30 mouse cellular contexts compared by ENCODE assay signal in the genomic region with DNA sequence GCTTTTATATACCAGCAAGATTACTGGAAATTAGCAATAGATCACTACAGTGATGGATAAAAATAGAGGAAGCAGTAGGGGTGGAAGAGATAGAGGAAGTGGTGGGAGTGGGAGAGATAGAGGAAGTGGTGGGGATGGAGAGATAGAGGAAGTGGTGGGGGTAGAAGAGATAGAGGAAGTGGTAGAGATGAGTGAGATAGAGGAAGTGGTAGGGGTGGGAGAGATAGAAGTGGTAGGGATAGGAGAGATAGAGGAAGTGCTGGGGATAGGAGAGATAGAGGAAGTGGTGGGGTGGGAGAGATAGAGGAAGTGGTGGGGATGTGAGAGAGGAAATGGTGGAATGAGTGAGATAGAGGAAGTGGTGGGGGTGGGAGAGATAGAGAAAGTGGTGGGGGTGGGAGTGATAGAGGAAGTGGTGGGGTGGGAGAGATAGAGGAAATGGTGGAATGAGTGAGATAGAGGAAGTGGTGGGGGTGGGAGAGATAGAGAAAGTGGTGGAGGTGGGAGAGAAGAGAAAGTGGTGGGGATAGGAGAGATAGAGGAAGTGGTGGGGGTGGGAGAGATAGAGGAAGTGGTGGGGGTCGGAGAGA. TPM values are rescaled to one million over a fixed set of nuclear protein-coding genes. Genes with fewer than 3 reads are reported as not detected.
DNase-seq lines count a peak whose midpoint lies in the region; ATAC-seq and TF ChIP-seq lines count a peak whose summit lies in the region.
"Had no signal": no experiment of that assay in that cellular context is flagged by ENCODE, and none has a peak within 500 bp of the region (broad histone marks: within the 10 kb centered on the region; RNA-seq: fewer than 3 reads in every experiment).

No protein-coding gene starts in this region.

- H3K27me3 ChIP-seq in MEL (ENCODE audit: control insufficient read depth in 1 of 2, insufficient read depth in 2 of 2, low read length in 2 of 2), result no peaks in the 10 kb centered on the region
- no peaks in the 10 kb centered on the region for H3K27me3 ChIP-seq in liver, embryonic 12.5 days (replicated peaks)
- H3K27me3 ChIP-seq: embryonic facial prominence, embryonic 13.5 days; limb, embryonic 13.5 days; liver, embryonic 13.5 days; megakaryocyte, embryonic 14.5 days; midbrain, embryonic 12.5 days; neural tube, embryonic 13.5 days; stomach, embryonic 15.5 days had no signal

- H3K9ac ChIP-seq in MEL (ENCODE audit: control insufficient read depth, low read depth, low read length, poor library complexity, severe bottlenecking), result no peak overlapping the region
- no peak overlapping the region for H3K9ac ChIP-seq in liver, embryonic 12.5 days
- H3K9ac ChIP-seq: embryonic facial prominence, embryonic 13.5 days; hindbrain, embryonic 14.5 days; limb, embryonic 13.5 days; liver, embryonic 13.5 days; lung, embryonic 14.5 days; midbrain, embryonic 12.5 days; neural tube, embryonic 13.5 days; stomach, embryonic 15.5 days had no signal

- H3K27ac ChIP-seq in MEL (ENCODE audit: control insufficient read depth, low read depth, low read length), result peak overlapping the region; percentile 67
- H3K27ac ChIP-seq in liver, embryonic 12.5 days, result no peak overlapping the region
- H3K27ac ChIP-seq: embryonic facial prominence, embryonic 13.5 days; forebrain, embryonic 10.5 days; gastrocnemius, adult 2 months; heart, embryonic 10.5 days; hindbrain, embryonic 14.5 days; limb, embryonic 13.5 days; liver, embryonic 13.5 days; midbrain, embryonic 12.5 days; neural tube, embryonic 13.5 days; stomach, embryonic 15.5 days had no signal

- peak; percentile 72 to 86 for TF ChIP-seq EP300 in MEL (IDR thresholded peaks at IDR 0.05; ENCODE audit: low read depth in 1 of 2, low read length in 2 of 2)

- H3K36me3 ChIP-seq in MEL (ENCODE audit: control insufficient read depth in 1 of 2, insufficient read depth in 2 of 2, low read length in 2 of 2), result no peaks in the 10 kb centered on the region
- no peaks in the 10 kb centered on the region for H3K36me3 ChIP-seq in liver, embryonic 12.5 days
- H3K36me3 ChIP-seq: embryonic facial prominence, embryonic 13.5 days; forebrain, embryonic 10.5 days; heart, embryonic 10.5 days; limb, embryonic 13.5 days; liver, embryonic 13.5 days; midbrain, embryonic 12.5 days; neural tube, embryonic 13.5 days; stomach, embryonic 15.5 days had no signal

- TF ChIP-seq CTCF in MEL (IDR thresholded peaks at IDR 0.05 in 2 of 3, conservative IDR thresholded peaks at IDR 0.05 in 1 of 3; ENCODE audit: control insufficient read depth in 1 of 3, insufficient read depth in 1 of 3, low read depth in 2 of 3, low read length in 3 of 3, poor library complexity in 1 of 3, severe bottlenecking in 1 of 3), result no peak

- no peak overlapping the region for H3K4me3 ChIP-seq in MEL (ENCODE audit: control insufficient read depth in 1 of 2, insufficient read depth in 1 of 2, low read depth in 2 of 2, low read length in 2 of 2)
- H3K4me3 ChIP-seq in liver, embryonic 12.5 days, result no peak overlapping the region
- H3K4me3 ChIP-seq: embryonic facial prominence, embryonic 13.5 days; forebrain, embryonic 10.5 days; gastrocnemius, adult 2 months; heart, embryonic 10.5 days; limb, embryonic 13.5 days; liver, embryonic 13.5 days; megakaryocyte, embryonic 14.5 days; midbrain, embryonic 12.5 days; neural tube, embryonic 13.5 days; stomach, embryonic 15.5 days had no signal

- H3K9me3 ChIP-seq in MEL (replicated peaks; ENCODE audit: insufficient read depth, low read length), result no peaks in the 10 kb centered on the region
- H3K9me3 ChIP-seq in liver, embryonic 12.5 days (replicated peaks), result no peaks in the 10 kb centered on the region; the same call in 1 of the 2 replicates
- H3K9me3 ChIP-seq: embryonic facial prominence, embryonic 13.5 days; forebrain, embryonic 10.5 days; heart, embryonic 10.5 days; limb, embryonic 13.5 days; liver, embryonic 13.5 days; midbrain, embryonic 12.5 days; neural tube, embryonic 13.5 days; stomach, embryonic 15.5 days had no signal

- TF ChIP-seq POLR2A in MEL (IDR thresholded peaks at IDR 0.05; ENCODE audit: control insufficient read depth in 1 of 2, insufficient read depth in 1 of 2, low read depth in 1 of 2, low read length in 2 of 2, poor library complexity in 1 of 2), result no peak

- 22% methylated on average over 1 of the region's 1 CpGs for WGBS in liver, embryonic 12.5 days (ENCODE audit: insufficient replicate concordance)

- H3K4me1 ChIP-seq in MEL (ENCODE audit: control insufficient read depth in 1 of 2, insufficient read depth in 2 of 2, low read length in 2 of 2), result no peaks in the 10 kb centered on the region
- no peaks in the 10 kb centered on the region for H3K4me1 ChIP-seq in liver, embryonic 12.5 days
- H3K4me1 ChIP-seq: embryonic facial prominence, embryonic 13.5 days; heart, embryonic 10.5 days; limb, embryonic 13.5 days; liver, embryonic 13.5 days; megakaryocyte, embryonic 14.5 days; midbrain, embryonic 12.5 days; neural tube, embryonic 13.5 days; stomach, embryonic 15.5 days had no signal

- H3K79me2 ChIP-seq in MEL (ENCODE audit: control insufficient read depth, insufficient read depth, low read length, poor library complexity), result no peaks in the 10 kb centered on the region

- intact Hi-C loops in gastrocnemius, postnatal 36 days (cut with DNase I), result no loop called here

- peak; percentile 65 to 72 for ATAC-seq in hematopoietic stem cell, adult 5-6 weeks (replicated peaks in 1 of 2; ENCODE audit: insufficient read depth in 1 of 2, low FRiP score in 2 of 2, low TSS enrichment in 1 of 2, low read depth in 1 of 2, poor library complexity in 2 of 2, severe bottlenecking in 2 of 2)
- ATAC-seq in neutrophil, adult 5-6 weeks (ENCODE audit: extremely low read depth, insufficient number of reproducible peaks, low FRiP score, poor library complexity, severe bottlenecking), result peak; percentile 30; the same call in 1 of the 2 replicates
- no peak for ATAC-seq in liver, embryonic 12.5 days
- ATAC-seq: forebrain, embryonic 16.5 days; inflammation-experienced regulatory T-cells, adult 6 months had no signal

- no peak overlapping the region for H3K4me2 ChIP-seq in liver, embryonic 12.5 days
- H3K4me2 ChIP-seq: embryonic facial prominence, embryonic 13.5 days; hindbrain, embryonic 14.5 days; limb, embryonic 13.5 days; liver, embryonic 13.5 days; lung, embryonic 14.5 days; midbrain, embryonic 12.5 days; neural tube, embryonic 13.5 days; stomach, embryonic 15.5 days had no signal

- peak; percentile 43 for DNase-seq in A20 (ENCODE audit: low read depth, low spot score)
- peak; percentile 83 for DNase-seq in MEL (ENCODE audit: low read depth, low spot score)
- DNase-seq in gastrocnemius, postnatal 36 days, result no peak
- no peak for DNase-seq in urinary bladder, postnatal 10 days (ENCODE audit: low spot score)
- DNase-seq: adrenal gland, adult 2 months; cerebellum, adult 9-10 months; cerebellum, postnatal 36 days; gastrocnemius, adult 2 months; heart, postnatal 4 days; kidney, adult 11 months; kidney, postnatal 14 days; layer of hippocampus, adult 9-11 months; liver, embryonic 13.5 days; lung, embryonic 14.5 days; retina, postnatal 1 day; right cerebral cortex, postnatal 14 days had no signal

- no peak for TF ChIP-seq RAD21 in MEL (IDR thresholded peaks at IDR 0.05; ENCODE audit: low read depth, low read length)

TF ChIP-seq in MEL, 35 proteins besides CTCF, POLR2A, EP300 and RAD21 (continues in another document):
- TF ChIP-seq TBP (IDR thresholded peaks at IDR 0.05; ENCODE audit: low read depth, low read length), result no peak
- TF ChIP-seq CHD1 (IDR thresholded peaks at IDR 0.05; ENCODE audit: low read depth, low read length), result no peak
- TF ChIP-seq ZNF384 (IDR thresholded peaks at IDR 0.05; ENCODE audit: low read depth, low read length), result no peak
- TF ChIP-seq MAZ (IDR thresholded peaks at IDR 0.05; ENCODE audit: low read depth, low read length), result peak; percentile 65; the same call in 1 of the 2 replicates
- TF ChIP-seq MYC (IDR thresholded peaks at IDR 0.05; ENCODE audit: low read depth, low read length), result no peak
- no peak for TF ChIP-seq UBTF (IDR thresholded peaks at IDR 0.05; ENCODE audit: borderline replicate concordance, insufficient read depth, low read depth, low read length)
- TF ChIP-seq MYB (IDR thresholded peaks at IDR 0.05; ENCODE audit: low read depth, low read length), result no peak
- no peak for TF ChIP-seq ZC3H11A (IDR thresholded peaks at IDR 0.05; ENCODE audit: low read depth, low read length)
- no peak for TF ChIP-seq MAFK (IDR thresholded peaks at IDR 0.05; ENCODE audit: borderline replicate concordance, low read depth, low read length)
- TF ChIP-seq CHD2 (IDR thresholded peaks at IDR 0.05; ENCODE audit: low read length), result no peak
- TF ChIP-seq RCOR1 (IDR thresholded peaks at IDR 0.05; ENCODE audit: low read depth, low read length), result peak; percentile 48; the same call in 1 of the 2 replicates
- no peak for TF ChIP-seq SIN3A (IDR thresholded peaks at IDR 0.05; ENCODE audit: low read length)
- peak; percentile 18; the same call in 1 of the 2 replicates for TF ChIP-seq JUND (IDR thresholded peaks at IDR 0.05; ENCODE audit: low read depth, low read length)
- no peak for TF ChIP-seq E2F4 (IDR thresholded peaks at IDR 0.05; ENCODE audit: borderline replicate concordance, low read depth, low read length)
- no peak for TF ChIP-seq MXI1 (IDR thresholded peaks at IDR 0.05; ENCODE audit: low read depth, low read length)
- TF ChIP-seq ETS1 (IDR thresholded peaks at IDR 0.05; ENCODE audit: low read depth, low read length), result 0 out of 2 replicates have a peak, but pooled peaks have one; percentile 45
- peak; percentile 67 for TF ChIP-seq TAL1 (IDR thresholded peaks at IDR 0.05; ENCODE audit: low read length)
- no peak for TF ChIP-seq USF2 (IDR thresholded peaks at IDR 0.05; ENCODE audit: borderline replicate concordance in 1 of 2, insufficient read depth in 1 of 2, low read depth in 1 of 2, low read length in 2 of 2)
- 0 out of 2 replicates have a peak, but pooled peaks have one; percentile 17 for TF ChIP-seq HCFC1 (IDR thresholded peaks at IDR 0.05; ENCODE audit: low read depth, low read length)
- TF ChIP-seq POLR2AphosphoS2 (IDR thresholded peaks at IDR 0.05; ENCODE audit: low read length), result no peak
- TF ChIP-seq GABPA (IDR thresholded peaks at IDR 0.05; ENCODE audit: low read depth, low read length), result no peak
- TF ChIP-seq NELFE (IDR thresholded peaks at IDR 0.05; ENCODE audit: low read depth, low read length), result no peak
- TF ChIP-seq GATA1 (IDR thresholded peaks at IDR 0.05; ENCODE audit: low read depth, low read length), result peak; percentile 65; the same call in 1 of the 2 replicates

RNA-seq across cellular contexts. Expression of a gene that starts 37.9 kb away (rescaled TPM):
- 53.7 and 57.0 TPM in 2 replicates for total RNA-seq in MEL (2012; rRNA removed)
- 1,000 to 10,000 TPM in 1 of 2 experiments, 10 to 100 TPM in 1; 73.3 to 1,483 TPM for polyA plus RNA-seq in MEL (2012; ENCODE audit: insufficient read depth in 1 of 2, insufficient read length in 2 of 2, low read depth in 1 of 2, low replicate concordance in 2 of 2, missing spikeins in 1 of 2)
- total RNA-seq in hematopoietic stem cell, adult 5-6 weeks (2017), result 57.0 and 72.5 TPM in 2 replicates
- total RNA-seq in neutrophil, adult 5-6 weeks (2017), result 52.1 and 57.1 TPM in 2 replicates
- total RNA-seq in gastrocnemius, postnatal 36 days (2021), result 1 to 10 TPM; 6.5 to 7.4 TPM
- 13.9 and 14.2 TPM in 2 replicates for polyA plus RNA-seq in liver, embryonic 12.5 days (2016; fragmentation: Nextera tagmentation; extraction: Ambion mirVana)

Comparison
In these comparisons a context has a peak if more than half of its experiments do, and no peak if none do; other contexts are left out.
1. DNase-seq: peak in A20 (single experiment) and MEL (single experiment); none in gastrocnemius, postnatal 36 days (0 of 2) and urinary bladder, postnatal 10 days (single experiment).